Mouse (Mus musculus): ENCODE measurements at regions not wholly inside any gene's neighbourhood (a gene's known extent, or its start where the extent isn't known, plus 50 kb on each side); places are given as distances from the start of the nearest gene placed in this dataset.

- Histone ChIP-seq H3K27ac (replicated peaks; ENCODE audit: low read depth, low read length) (no peak overlapping the region), H3K9ac (ENCODE audit: low read depth, low read length) (no peak overlapping the region), H3K27me3 (replicated peaks; ENCODE audit: control insufficient read depth, insufficient read depth, low read length) (no peaks in the 10 kb centered on the region), H3K9me3 (ENCODE audit: control insufficient read depth, low read length) (no peaks in the 10 kb centered on the region), H3K4me2 (ENCODE audit: low read depth, low read length) (no peak overlapping the region), H3K4me1 (ENCODE audit: control insufficient read depth, insufficient read depth, low read length) (no peaks in the 10 kb centered on the region), H3K36me3 (ENCODE audit: control insufficient read depth, insufficient read depth, low read length) (no peaks in the 10 kb centered on the region), H3K4me3 (ENCODE audit: low read depth, low read length) (no peak overlapping the region)
- WGBS: 73% methylated on average over 2 of the region's 2 CpGs
- DNase-seq (ENCODE audit: low spot score) (no peak), ATAC-seq (ENCODE audit: low read depth) (no peak)
These were observed 399.4 kb downstream of the Adcyap1 start for GRCm38 (mm10) chr17:93598181-93598685.

- Histone ChIP-seq H3K9me3 (ENCODE audit: control insufficient read depth, low read length) (no peaks in the 10 kb centered on the region), H3K27me3 (replicated peaks; ENCODE audit: control insufficient read depth, insufficient read depth, low read length) (no peaks in the 10 kb centered on the region), H3K4me2 (ENCODE audit: low read depth, low read length) (no peak overlapping the region), H3K4me3 (ENCODE audit: low read depth, low read length) (no peak overlapping the region), H3K9ac (ENCODE audit: low read depth, low read length) (no peak overlapping the region), H3K36me3 (ENCODE audit: control insufficient read depth, insufficient read depth, low read length) (no peaks in the 10 kb centered on the region), H3K27ac (replicated peaks; ENCODE audit: low read depth, low read length) (no peak overlapping the region), H3K4me1 (ENCODE audit: control insufficient read depth, insufficient read depth, low read length) (no peaks in the 10 kb centered on the region)
- 72% methylated on average over 3 of the region's 3 CpGs for WGBS
- no peak for ATAC-seq (ENCODE audit: low read depth)
- DNase-seq (ENCODE audit: low spot score): no peak
These were observed 401.4 kb downstream of the Adcyap1 start for GRCm38 (mm10) chr17:93600236-93600635.

GRCm38 (mm10) chr17:93609261-93609660, 410.4 kb downstream of the Adcyap1 start:
- Histone ChIP-seq H3K4me3 (ENCODE audit: low read depth, low read length) (no peak overlapping the region), H3K27me3 (replicated peaks; ENCODE audit: control insufficient read depth, insufficient read depth, low read length) (no peaks in the 10 kb centered on the region), H3K27ac (replicated peaks; ENCODE audit: low read depth, low read length) (no peak overlapping the region), H3K4me1 (ENCODE audit: control insufficient read depth, insufficient read depth, low read length) (no peaks in the 10 kb centered on the region), H3K36me3 (ENCODE audit: control insufficient read depth, insufficient read depth, low read length) (no peaks in the 10 kb centered on the region), H3K4me2 (ENCODE audit: low read depth, low read length) (no peak overlapping the region), H3K9ac (ENCODE audit: low read depth, low read length) (no peak overlapping the region), H3K9me3 (ENCODE audit: control insufficient read depth, low read length) (no peaks in the 10 kb centered on the region)
- WGBS: 84% methylated on average over 1 of the region's 1 CpGs
- no peak for ATAC-seq (ENCODE audit: low read depth)
- no peak for DNase-seq (ENCODE audit: low spot score)

- H3K36me3 ChIP-seq (ENCODE audit: control insufficient read depth, insufficient read depth, low read length): no peaks in the 10 kb centered on the region
- WGBS: 66% methylated on average over 1 of the region's 1 CpGs
- DNase-seq (ENCODE audit: low spot score) (no peak), ATAC-seq (ENCODE audit: low read depth) (no peak)
- no peaks in the 10 kb centered on the region for H3K9me3 ChIP-seq (ENCODE audit: control insufficient read depth, low read length)
- no peak overlapping the region for H3K4me3 ChIP-seq (ENCODE audit: low read depth, low read length)
- no peak overlapping the region for H3K27ac ChIP-seq (replicated peaks; ENCODE audit: low read depth, low read length)
- H3K9ac ChIP-seq (ENCODE audit: low read depth, low read length): no peak overlapping the region
- no peaks in the 10 kb centered on the region for H3K27me3 ChIP-seq (replicated peaks; ENCODE audit: control insufficient read depth, insufficient read depth, low read length)
- H3K4me1 ChIP-seq (ENCODE audit: control insufficient read depth, insufficient read depth, low read length): no peaks in the 10 kb centered on the region
- no peak overlapping the region for H3K4me2 ChIP-seq (ENCODE audit: low read depth, low read length)
These were observed 411.3 kb downstream of the Adcyap1 start for GRCm38 (mm10) chr17:93609942-93610596.
